Mouse (Mus musculus) frontal cortex, postnatal 36 days (tissue): ENCODE data around the gene Atp6v0a1.

Experiments
- DNase-seq, 2 experiments: peaks; one replicate each; pipeline ENCODE4 v3.0.0; 2022; ENCODE audit warnings: low spot score in 2 of 2

Atp6v0a1 gene

GRCm38 (mm10) chr11:101061049-101061448 lies 51.8 kb downstream of the Atp6v0a1 start:
- no peak for DNase-seq

- DNase-seq, result no peak
Observed at GRCm38 (mm10) chr11:101062165-101062884, 53.1 kb downstream of the Atp6v0a1 start.

- no peak for DNase-seq
Observed at GRCm38 (mm10) chr11:101062971-101063675, 53.9 kb downstream of the Atp6v0a1 start.

- DNase-seq, result peak in 1 of 2 experiments; percentile 51
Observed at GRCm38 (mm10) chr11:101063676-101064327, 54.5 kb downstream of the Atp6v0a1 start.

- no peak for DNase-seq
Observed at GRCm38 (mm10) chr11:101064462-101064861, 55.2 kb downstream of the Atp6v0a1 start.

GRCm38 (mm10) chr11:101065002-101065401 lies 55.8 kb downstream of the Atp6v0a1 start:
- no peak for DNase-seq

- peak; percentile 74 to 83 for DNase-seq
Observed at GRCm38 (mm10) chr11:101066549-101067412, 57.5 kb downstream of the Atp6v0a1 start.

- peak; percentile 92 to 96 for DNase-seq
Observed at GRCm38 (mm10) chr11:101069391-101070188, 60.3 kb downstream of the Atp6v0a1 start, which contains the start of gene Naglu. TSS of gene Naglu (plus strand) at chr11:101070012.

- DNase-seq, result no peak
Observed at GRCm38 (mm10) chr11:101070189-101070527, 60.9 kb downstream of the Atp6v0a1 start.

GRCm38 (mm10) chr11:101070987-101071386 lies 61.7 kb downstream of the Atp6v0a1 start:
- no peak for DNase-seq

GRCm38 (mm10) chr11:101071810-101072428 lies 62.7 kb downstream of the Atp6v0a1 start:
- DNase-seq, result no peak

GRCm38 (mm10) chr11:101078121-101078520 lies 68.9 kb downstream of the Atp6v0a1 start, which contains the start of gene Hsd17b1:
TSS of gene Hsd17b1 (plus strand) at chr11:101078411.
- no peak for DNase-seq

GRCm38 (mm10) chr11:101079746-101080145 lies 70.5 kb downstream of the Atp6v0a1 start:
- no peak for DNase-seq

- DNase-seq, result no peak
Observed at GRCm38 (mm10) chr11:101080421-101080820, 71.2 kb downstream of the Atp6v0a1 start.

- DNase-seq, result no peak
Observed at GRCm38 (mm10) chr11:101081659-101082058, 72.4 kb downstream of the Atp6v0a1 start.

GRCm38 (mm10) chr11:101082208-101083082 lies 73.2 kb downstream of the Atp6v0a1 start, which contains the start of gene Coasy:
TSS of gene Coasy (plus strand) at chr11:101082565.
- peak; percentile 88 to 92 for DNase-seq

- DNase-seq, result no peak
Observed at GRCm38 (mm10) chr11:101083083-101083697, 73.9 kb downstream of the Atp6v0a1 start.

GRCm38 (mm10) chr11:101084246-101084645 lies 75.0 kb downstream of the Atp6v0a1 start:
- no peak for DNase-seq

- DNase-seq, result no peak
Observed at GRCm38 (mm10) chr11:101084811-101085210, 75.6 kb downstream of the Atp6v0a1 start.
